Mouse (Mus musculus): ENCODE data around the gene Itpr2.

GRCm38 (mm10) chr6:146077124-146077889, 424.7 kb downstream of the Itpr2 start:
- no peak for TF ChIP-seq CTCF (IDR thresholded peaks at IDR 0.05; ENCODE audit: extremely low read depth, insufficient read length, insufficient replicate concordance, low read depth, low read length)
- no peak for TF ChIP-seq POLR2A (IDR thresholded peaks at IDR 0.05; ENCODE audit: low read depth, low read length)
